Mouse (Mus musculus) testis, postnatal 10 days (tissue): ENCODE results near the gene Pfas.
"Not testable (repeated sequence)": the region's sequence is repeated elsewhere in the genome, so short reads cannot be mapped to it uniquely, and the experiment has no call there.

Experiments
- DNase-seq: peaks from one replicate; pipeline ENCODE4 v3.0.0; 2021; ENCODE audit warnings: low spot score

Pfas gene

GRCm38 (mm10) chr11:68939451-68940304, 68.6 kb downstream of the Pfas start:
- peak; percentile 80 for DNase-seq

GRCm38 (mm10) chr11:68936951-68937350, 71.3 kb downstream of the Pfas start:
- DNase-seq: not testable (repeated sequence)
